Mouse (Mus musculus) hindbrain, embryonic 14.5 days (tissue): ENCODE measurements at regions not wholly inside any gene's neighbourhood (a gene's known extent, or its start where the extent isn't known, plus 50 kb on each side); places are given as distances from the start of the nearest gene placed in this dataset.

Experiments used
- ATAC-seq: fragments of 200-750 bp; cut with Nextera tagmentation; 2 replicates; pipeline ENCODE4 v1.8.0; 2017; ENCODE audit warnings: moderate number of reproducible peaks, mild to moderate bottlenecking, moderate TSS enrichment, moderate library complexity; ENCODE audit not compliant: low FRiP score
- DNase-seq: peaks from one replicate; pipeline ENCODE4 v3.0.0-alpha.2; 2015; ENCODE audit warnings: low spot score
- H3K27ac ChIP-seq: fragments of 300-500 bp; sonication (generic); 2 replicates; pipeline ENCODE4 v1.5.1; 2014; ENCODE audit warnings: mild to moderate bottlenecking, moderate library complexity
- H3K27me3 ChIP-seq: fragments of 300-500 bp; sonication (generic); 2 replicates; pipeline ENCODE4 v1.6.1; 2014; ENCODE audit warnings: mild to moderate bottlenecking, low read length, mixed read lengths; ENCODE audit not compliant: control insufficient read depth, insufficient read depth
- H3K36me3 ChIP-seq: fragments of 300-500 bp; sonication (generic); replicated peaks from 2 replicates; pipeline ENCODE4 v1.6.1; 2014; ENCODE audit not compliant: control insufficient read depth, insufficient read depth
- H3K4me1 ChIP-seq: fragments of 300-500 bp; sonication (generic); replicated peaks from 2 replicates; pipeline ENCODE4 v1.6.1; 2014; ENCODE audit warnings: antibody characterized with exemption, low read length, mixed read lengths; ENCODE audit not compliant: control insufficient read depth, insufficient read depth
- H3K4me2 ChIP-seq: fragments of 300-500 bp; sonication (generic); replicated peaks from 2 replicates; pipeline ENCODE4 v1.6.1; 2014; ENCODE audit warnings: mild to moderate bottlenecking, moderate library complexity
- H3K4me3 ChIP-seq: fragments of 300-500 bp; sonication (generic); replicated peaks from 2 replicates; pipeline ENCODE4 v1.5.1; 2014; ENCODE audit warnings: mild to moderate bottlenecking, low read length
- H3K9ac ChIP-seq: fragments of 300-500 bp; sonication (generic); 2 replicates; pipeline ENCODE4 v1.6.1; 2014
- H3K9me3 ChIP-seq: fragments of 300-500 bp; sonication (generic); 2 replicates; pipeline ENCODE4 v1.6.1; 2016; ENCODE audit warnings: low read length; ENCODE audit not compliant: control insufficient read depth
- WGBS: fragments of 180-500 bp; shearing (Covaris S2); extraction: QIAGEN DNeasy Blood & Tissue Kit; methylation state at CpG from one replicate; pipeline ENCODE4 v1.1.7; 2014; 5-methylcytosine and 5-hydroxymethylcytosine counted together

- H3K27ac ChIP-seq = no peak overlapping the region
- WGBS = 86% methylated on average over 5 of the region's 5 CpGs
Measured at GRCm38 (mm10) chr14:48855453-48855852, 181.8 kb upstream of the Otx2 start.

GRCm38 (mm10) chr14:48854188-48854924 lies 180.7 kb upstream of the Otx2 start:
- no peak overlapping the region for H3K9ac ChIP-seq
- DNase-seq (no peak), ATAC-seq (peak; percentile 51; the same call in 1 of the 2 replicates)
- 35% methylated on average over 9 of the region's 9 CpGs for WGBS
- H3K36me3 ChIP-seq = no peaks in the 10 kb centered on the region
- H3K27ac ChIP-seq = no peak overlapping the region
- H3K27me3 ChIP-seq = peaks cover 5% of the 10 kb centered on the region
- no peaks in the 10 kb centered on the region for H3K4me1 ChIP-seq
- H3K9me3 ChIP-seq = no peaks in the 10 kb centered on the region
- H3K4me2 ChIP-seq = no peak overlapping the region
- H3K4me3 ChIP-seq = no peak overlapping the region

More at GRCm38 (mm10) chr14:48855453-48855852, 181.8 kb upstream of the Otx2 start:
- ATAC-seq (no peak), DNase-seq (no peak)
- Histone ChIP-seq H3K27me3 (peaks cover 5% of the 10 kb centered on the region), H3K36me3 (no peaks in the 10 kb centered on the region), H3K4me1 (no peaks in the 10 kb centered on the region), H3K4me3 (no peak overlapping the region), H3K9me3 (no peaks in the 10 kb centered on the region), H3K4me2 (no peak overlapping the region), H3K9ac (no peak overlapping the region)

- Histone ChIP-seq H3K4me3 (no peak overlapping the region), H3K27ac (no peak overlapping the region), H3K9me3 (no peaks in the 10 kb centered on the region), H3K9ac (no peak overlapping the region), H3K36me3 (no peaks in the 10 kb centered on the region), H3K27me3 (peaks cover 5% of the 10 kb centered on the region), H3K4me1 (no peaks in the 10 kb centered on the region), H3K4me2 (no peak overlapping the region)
- DNase-seq = no peak
- no peak for ATAC-seq
- WGBS = 21% methylated on average over 7 of the region's 7 CpGs
Measured at GRCm38 (mm10) chr14:48853479-48854187, 180.0 kb upstream of the Otx2 start.

- Histone ChIP-seq H3K36me3 (no peaks in the 10 kb centered on the region), H3K9me3 (no peaks in the 10 kb centered on the region), H3K27ac (no peak overlapping the region), H3K4me2 (peak overlapping the region; percentile 30), H3K4me3 (no peak overlapping the region; the same call in 1 of the 2 replicates), H3K9ac (no peak overlapping the region), H3K4me1 (no peaks in the 10 kb centered on the region), H3K27me3 (peaks cover 5% of the 10 kb centered on the region)
- ATAC-seq (no peak), DNase-seq (peak; percentile 52)
- 9% methylated on average over 15 of the region's 15 CpGs for WGBS
Measured at GRCm38 (mm10) chr14:48852787-48853186, 179.2 kb upstream of the Otx2 start.

GRCm38 (mm10) chr14:48852061-48852460 lies 178.4 kb upstream of the Otx2 start:
- ATAC-seq (no peak), DNase-seq (no peak)
- Histone ChIP-seq H3K4me2 (no peak overlapping the region), H3K27ac (no peak overlapping the region), H3K27me3 (peaks cover 5% of the 10 kb centered on the region), H3K9ac (no peak overlapping the region), H3K36me3 (no peaks in the 10 kb centered on the region), H3K4me1 (no peaks in the 10 kb centered on the region), H3K9me3 (no peaks in the 10 kb centered on the region), H3K4me3 (no peak overlapping the region)
- WGBS = 62% methylated on average over 4 of the region's 4 CpGs

GRCm38 (mm10) chr14:48842861-48843260 lies 169.2 kb upstream of the Otx2 start:
- ATAC-seq = no peak

GRCm38 (mm10) chr14:48841278-48841677 lies 167.7 kb upstream of the Otx2 start:
- 0 out of 2 replicates have a peak, but pooled peaks cover 3% of the 10 kb centered on the region for H3K4me1 ChIP-seq
- H3K36me3 ChIP-seq = no peaks in the 10 kb centered on the region
- H3K27me3 ChIP-seq = no peaks in the 10 kb centered on the region
- WGBS = 55% methylated on average over 5 of the region's 5 CpGs
- ATAC-seq = no peak
- H3K9ac ChIP-seq = no peak overlapping the region
- H3K4me3 ChIP-seq = no peak overlapping the region
- DNase-seq = no peak
- no peaks in the 10 kb centered on the region for H3K9me3 ChIP-seq
- no peak overlapping the region for H3K4me2 ChIP-seq
- no peak overlapping the region for H3K27ac ChIP-seq

More at GRCm38 (mm10) chr14:48842861-48843260, 169.2 kb upstream of the Otx2 start:
- 93% methylated on average over 4 of the region's 4 CpGs for WGBS
- Histone ChIP-seq H3K27ac (no peak overlapping the region), H3K9me3 (no peaks in the 10 kb centered on the region), H3K36me3 (no peaks in the 10 kb centered on the region), H3K4me1 (no peaks in the 10 kb centered on the region), H3K4me2 (no peak overlapping the region), H3K4me3 (no peak overlapping the region), H3K9ac (no peak overlapping the region), H3K27me3 (no peaks in the 10 kb centered on the region)
- DNase-seq = no peak

GRCm38 (mm10) chr14:48837181-48837580 lies 163.6 kb upstream of the Otx2 start:
- no peaks in the 10 kb centered on the region for H3K27me3 ChIP-seq
- H3K9me3 ChIP-seq = no peaks in the 10 kb centered on the region
- H3K9ac ChIP-seq = no peak overlapping the region
- ATAC-seq = no peak
- 0 out of 2 replicates have a peak, but pooled peaks cover 3% of the 10 kb centered on the region for H3K4me1 ChIP-seq
- no peak overlapping the region for H3K27ac ChIP-seq
- WGBS = 60% methylated on average over 6 of the region's 6 CpGs
- H3K36me3 ChIP-seq = no peaks in the 10 kb centered on the region
- no peak overlapping the region for H3K4me2 ChIP-seq
- no peak overlapping the region for H3K4me3 ChIP-seq
- no peak for DNase-seq

GRCm38 (mm10) chr14:48836071-48836470 lies 162.5 kb upstream of the Otx2 start:
- Histone ChIP-seq H3K27ac (no peak overlapping the region), H3K27me3 (no peaks in the 10 kb centered on the region), H3K4me3 (no peak overlapping the region), H3K36me3 (no peaks in the 10 kb centered on the region), H3K4me2 (no peak overlapping the region), H3K4me1 (0 out of 2 replicates have a peak, but pooled peaks cover 3% of the 10 kb centered on the region), H3K9me3 (no peaks in the 10 kb centered on the region), H3K9ac (no peak overlapping the region)
- WGBS = 56% methylated on average over 2 of the region's 2 CpGs
- no peak for DNase-seq
- no peak; the same call in 1 of the 2 replicates for ATAC-seq
